Mouse (Mus musculus): ENCODE data around the gene Tfb2m. TPM values are rescaled to one million over a fixed set of nuclear protein-coding genes. Genes with fewer than 3 reads are reported as not detected.
A peak's percentile ranks its signal among the peaks of the same experiment; 100 is the strongest.

Gene Tfb2m
- total RNA-seq (2021) = 10 to 100 TPM; 30.9 to 37.4 TPM
- long read RNA-seq, experiment 1, transcript Tfb2m-201 (8 exons, 2,449 nt) = major isoform, 12 of 16 reads
- long read RNA-seq, experiment 1, partial matches to known transcripts = 0 of 16 reads
- long read RNA-seq, experiment 1, other reads (novel, unspliced or antisense) = 4 of 16 reads
- long read RNA-seq, experiment 2, transcript Tfb2m-201 (8 exons, 2,449 nt) = major isoform, 30 of 40 reads
- long read RNA-seq, experiment 2, partial matches to known transcripts = 0 of 40 reads
- long read RNA-seq, experiment 2, other reads (novel, unspliced or antisense) = 10 of 40 reads

GRCm38 (mm10) chr1:179545768-179546550 is at the start of gene Tfb2m, which contains the start of gene Cnst:
Tfb2m (minus strand) TSS chr1:179546267.
Cnst (plus strand) TSS chr1:179546370.
- intact Hi-C loops (cut with DNase I) = loop anchor here (5.0 kb wide), 2 partner anchors 46 to 76 kb away; no protein-coding TSS in a partner anchor
- peak; percentile 98 for DNase-seq

GRCm38 (mm10) chr1:179592972-179593371 is 46.9 kb upstream of the Tfb2m start:
- no peak for DNase-seq
- intact Hi-C loops (cut with DNase I) = loop anchor here (5.0 kb wide), 1 partner anchor 46 kb away; the partner anchor contains the start of genes Cnst and Tfb2m

- intact Hi-C loops (cut with DNase I) = loop anchor here (5.0 kb wide), 1 partner anchor 45 kb away; the partner anchor contains the start of genes Cnst and Tfb2m
- no peak for DNase-seq
These were observed 46.1 kb upstream of the Tfb2m start for GRCm38 (mm10) chr1:179592143-179592542.

GRCm38 (mm10) chr1:179591639-179592038 is 45.6 kb upstream of the Tfb2m start:
- no peak for DNase-seq
- intact Hi-C loops (cut with DNase I) = loop anchor here (5.0 kb wide), 1 partner anchor 44 kb away; the partner anchor contains the start of genes Cnst and Tfb2m

- no peak for DNase-seq
- intact Hi-C loops (cut with DNase I) = loop anchor here (2.0 kb wide), 1 partner anchor 31 kb away; no protein-coding TSS in a partner anchor
These were observed 42.2 kb upstream of the Tfb2m start for GRCm38 (mm10) chr1:179588230-179588629.

- no peak for DNase-seq
- intact Hi-C loops (cut with DNase I) = no loop called here
These were observed 40.5 kb upstream of the Tfb2m start for GRCm38 (mm10) chr1:179586430-179587095.

- DNase-seq = no peak
- intact Hi-C loops (cut with DNase I) = no loop called here
These were observed 39.6 kb upstream of the Tfb2m start for GRCm38 (mm10) chr1:179585646-179586045.

- intact Hi-C loops (cut with DNase I) = no loop called here
- no peak for DNase-seq
These were observed 38.2 kb upstream of the Tfb2m start for GRCm38 (mm10) chr1:179584220-179584619.

GRCm38 (mm10) chr1:179583090-179583489 is 37.0 kb upstream of the Tfb2m start:
- DNase-seq = no peak
- intact Hi-C loops (cut with DNase I) = no loop called here

- intact Hi-C loops (cut with DNase I) = no loop called here
- DNase-seq = no peak
These were observed 36.0 kb upstream of the Tfb2m start for GRCm38 (mm10) chr1:179582021-179582433.

- DNase-seq = no peak
- intact Hi-C loops (cut with DNase I) = no loop called here
These were observed 35.4 kb upstream of the Tfb2m start for GRCm38 (mm10) chr1:179581422-179581821.

GRCm38 (mm10) chr1:179580200-179580599 is 34.1 kb upstream of the Tfb2m start:
- no peak for DNase-seq
- intact Hi-C loops (cut with DNase I) = no loop called here

- intact Hi-C loops (cut with DNase I) = no loop called here
- no peak for DNase-seq
These were observed 32.6 kb upstream of the Tfb2m start for GRCm38 (mm10) chr1:179578625-179579024.

GRCm38 (mm10) chr1:179573650-179574206 is 27.7 kb upstream of the Tfb2m start:
- intact Hi-C loops (cut with DNase I) = no loop called here
- DNase-seq = no peak

GRCm38 (mm10) chr1:179571686-179572085 is 25.6 kb upstream of the Tfb2m start:
- DNase-seq = no peak
- intact Hi-C loops (cut with DNase I) = no loop called here

- no peak for DNase-seq
- intact Hi-C loops (cut with DNase I) = no loop called here
These were observed 24.4 kb upstream of the Tfb2m start for GRCm38 (mm10) chr1:179570482-179570881.

GRCm38 (mm10) chr1:179568690-179569398 is 22.8 kb upstream of the Tfb2m start:
- no peak for DNase-seq
- intact Hi-C loops (cut with DNase I) = no loop called here

- DNase-seq = no peak
- intact Hi-C loops (cut with DNase I) = no loop called here
These were observed 21.5 kb upstream of the Tfb2m start for GRCm38 (mm10) chr1:179567558-179567957.

GRCm38 (mm10) chr1:179563926-179564325 is 17.9 kb upstream of the Tfb2m start:
- DNase-seq = no peak
- intact Hi-C loops (cut with DNase I) = no loop called here

GRCm38 (mm10) chr1:179563211-179563610 is 17.1 kb upstream of the Tfb2m start:
- intact Hi-C loops (cut with DNase I) = no loop called here
- DNase-seq = no peak

All from gastrocnemius, postnatal 36 days (tissue).